Mouse (Mus musculus) erythroblast, embryonic 14.5 days (primary cell): ENCODE results near the gene Adam23. TPM values are rescaled to one million over a fixed set of nuclear protein-coding genes. Genes with fewer than 3 reads are reported as not detected.
"Not testable (repeated sequence)": the region's sequence is repeated elsewhere in the genome, so short reads cannot be mapped to it uniquely, and the experiment has no call there.

ENCODE experiments used
- H3K27me3 ChIP-seq: 2 replicates; pipeline ENCODE4 v1.6.1; 2012; ENCODE audit warnings: inconsistent platforms; ENCODE audit not compliant: control insufficient read depth
- H3K36me3 ChIP-seq: 2 replicates; pipeline ENCODE4 v1.6.1; 2012; ENCODE audit warnings: mild to moderate bottlenecking, inconsistent platforms; ENCODE audit not compliant: control insufficient read depth
- H3K4me1 ChIP-seq: 2 replicates; pipeline ENCODE4 v1.6.1; 2012; ENCODE audit warnings: inconsistent platforms; ENCODE audit not compliant: control insufficient read depth
- H3K4me3 ChIP-seq: replicated peaks from 2 replicates; pipeline ENCODE3; 2012; ENCODE audit warnings: moderate library complexity, mild to moderate bottlenecking, inconsistent platforms
- H3K9me3 ChIP-seq: 2 replicates; pipeline ENCODE4 v1.6.1; 2012; ENCODE audit warnings: low read length, inconsistent platforms, mixed read lengths; ENCODE audit not compliant: control insufficient read depth
- GATA1 ChIP-seq: IDR thresholded peaks from 2 replicates; pipeline ENCODE4 v1.6.1; 2012; ENCODE audit warnings: low read length, inconsistent platforms, mixed read lengths
- TAL1 ChIP-seq: IDR thresholded peaks from 3 replicates; pipeline ENCODE4 v1.6.1; 2012; ENCODE audit warnings: low read length, inconsistent platforms, mixed read lengths
- polyA plus RNA-seq: library from polyadenylated mRNA; stranded (reverse); fragments of >175 nt; gene quantifications from 2 replicates; pipeline ENCODE4 v1.2.3, GENCODE M21; 2012

Adam23 gene
- polyA plus RNA-seq, 1 experiment: not detected

- H3K4me1 ChIP-seq: no peaks in the 10 kb centered on the region
Observed at GRCm38 (mm10) chr1:63586869-63587268, 141.2 kb downstream of the Adam23 start.

GRCm38 (mm10) chr1:63603870-63604500 is 158.3 kb downstream of the Adam23 start:
- Histone ChIP-seq H3K4me1 (no peaks in the 10 kb centered on the region), H3K27me3 (no peaks in the 10 kb centered on the region), H3K36me3 (no peaks in the 10 kb centered on the region), H3K4me3 (no peak overlapping the region), H3K9me3 (no peaks in the 10 kb centered on the region)
- no peak for TF ChIP-seq GATA1
- no peak for TF ChIP-seq TAL1

More at GRCm38 (mm10) chr1:63586869-63587268, 141.2 kb downstream of the Adam23 start:
- Histone ChIP-seq H3K4me3 (no peak overlapping the region), H3K27me3 (no peaks in the 10 kb centered on the region), H3K36me3 (no peaks in the 10 kb centered on the region), H3K9me3 (no peaks in the 10 kb centered on the region; the same call in 1 of the 2 replicates)
- TF ChIP-seq GATA1 (no peak), TAL1 (no peak)

- Histone ChIP-seq H3K27me3 (no peaks in the 10 kb centered on the region), H3K36me3 (no peaks in the 10 kb centered on the region), H3K4me1 (no peaks in the 10 kb centered on the region), H3K4me3 (no peak overlapping the region), H3K9me3 (no peaks in the 10 kb centered on the region)
- no peak for TF ChIP-seq TAL1
- no peak for TF ChIP-seq GATA1
Observed at GRCm38 (mm10) chr1:63609613-63610012, 163.9 kb downstream of the Adam23 start.

GRCm38 (mm10) chr1:63614594-63614993 is 168.9 kb downstream of the Adam23 start:
- H3K36me3 ChIP-seq: no peaks in the 10 kb centered on the region
- H3K4me3 ChIP-seq: no peak overlapping the region
- no peaks in the 10 kb centered on the region for H3K9me3 ChIP-seq
- TF ChIP-seq TAL1 (no peak), GATA1 (no peak)
- H3K27me3 ChIP-seq: no peaks in the 10 kb centered on the region
- no peaks in the 10 kb centered on the region for H3K4me1 ChIP-seq

- H3K4me1 ChIP-seq: no peaks in the 10 kb centered on the region
- no peaks in the 10 kb centered on the region for H3K36me3 ChIP-seq
- H3K9me3 ChIP-seq: no peaks in the 10 kb centered on the region
- TF ChIP-seq GATA1 (no peak), TAL1 (no peak)
- no peak within 1 kb of the TSS for H3K4me3 ChIP-seq
- no peaks in the 10 kb centered on the region for H3K27me3 ChIP-seq
Observed at GRCm38 (mm10) chr1:63615668-63616067, 170.0 kb downstream of the Adam23 start, which contains the start of gene Gm39653. Gene Gm39653, plus strand, starts transcription at chr1:63615968.

- H3K27me3 ChIP-seq: no peaks in the 10 kb centered on the region
- H3K4me1 ChIP-seq: no peaks in the 10 kb centered on the region
- no peak overlapping the region for H3K4me3 ChIP-seq
- H3K36me3 ChIP-seq: no peaks in the 10 kb centered on the region
- no peak for TF ChIP-seq TAL1
- no peak for TF ChIP-seq GATA1
- H3K9me3 ChIP-seq: peaks cover 8% of the 10 kb centered on the region
Observed at GRCm38 (mm10) chr1:63628211-63628610, 182.5 kb downstream of the Adam23 start.

GRCm38 (mm10) chr1:63630390-63630789 is 184.7 kb downstream of the Adam23 start:
- H3K36me3 ChIP-seq, H3K27me3 ChIP-seq, H3K4me1 ChIP-seq, H3K4me3 ChIP-seq, H3K9me3 ChIP-seq: not testable (repeated sequence)

GRCm38 (mm10) chr1:63639921-63640320 is 194.2 kb downstream of the Adam23 start:
- no peaks in the 10 kb centered on the region for H3K27me3 ChIP-seq
- no peaks in the 10 kb centered on the region for H3K36me3 ChIP-seq
- no peak for TF ChIP-seq GATA1
- TF ChIP-seq TAL1: no peak
- no peak overlapping the region for H3K4me3 ChIP-seq
- no peaks in the 10 kb centered on the region for H3K9me3 ChIP-seq
- H3K4me1 ChIP-seq: no peaks in the 10 kb centered on the region

Other genes starting within 250 kb of the Adam23 start
- not detected in 2 replicates for gene Gpr1, start 231.3 kb upstream of the Adam23 start, polyA plus RNA-seq
- gene Zdbf2, start 172.6 kb upstream of the Adam23 start, polyA plus RNA-seq: under 0.01 TPM in 2 replicates
- gene Gm39653, start 170.1 kb downstream of the Adam23 start, polyA plus RNA-seq: not detected in 2 replicates
- gene Dytn, start 241.0 kb downstream of the Adam23 start, polyA plus RNA-seq: not detected in 2 replicates